Mouse (Mus musculus): ENCODE data around the gene Rbp7. TPM values are rescaled to one million over a fixed set of nuclear protein-coding genes. Genes with fewer than 3 reads are reported as not detected.

Rbp7 gene
- polyA plus RNA-seq (2015; fragmentation: Nextera tagmentation; extraction: Ambion mirVana): 0.21 TPM in 1 of 2 replicates, not detected in the other

GRCm38 (mm10) chr4:149454879-149455278 is at the start of gene Rbp7:
Gene Rbp7, minus strand, starts transcription at chr4:149454978.
- 62% methylated on average over 8 of the region's 8 CpGs for WGBS (ENCODE audit: insufficient replicate concordance)
- Histone ChIP-seq H3K4me3 (ENCODE audit: low read depth, low read length) (no peak within 1 kb of the TSS), H3K9ac (replicated peaks) (no peak within 1 kb of the TSS), H3K4me2 (ENCODE audit: low read depth, low read length) (no peak within 1 kb of the TSS), H3K27me3 (ENCODE audit: insufficient read depth, low read length) (no peaks in the 10 kb centered on the region), H3K36me3 (replicated peaks; ENCODE audit: insufficient read depth, low read length) (no peaks in the 10 kb centered on the region), H3K9me3 (ENCODE audit: low read length) (no peaks in the 10 kb centered on the region), H3K4me1 (ENCODE audit: insufficient read depth) (no peaks in the 10 kb centered on the region), H3K27ac (ENCODE audit: low read depth) (no peak within 1 kb of the TSS)
- ATAC-seq (no peak), DNase-seq (no peak)
- no peak for TF ChIP-seq EP300 (IDR thresholded peaks at IDR 0.05; ENCODE audit: low read depth)
- no peak for TF ChIP-seq CTCF (IDR thresholded peaks at IDR 0.05; ENCODE audit: low read depth)

- no peaks in the 10 kb centered on the region for H3K4me1 ChIP-seq (ENCODE audit: insufficient read depth)
- H3K9me3 ChIP-seq (ENCODE audit: low read length): no peaks in the 10 kb centered on the region
- no peaks in the 10 kb centered on the region for H3K27me3 ChIP-seq (ENCODE audit: insufficient read depth, low read length)
- TF ChIP-seq EP300 (IDR thresholded peaks at IDR 0.05; ENCODE audit: low read depth) (no peak), CTCF (IDR thresholded peaks at IDR 0.05; ENCODE audit: low read depth) (no peak)
- WGBS (ENCODE audit: insufficient replicate concordance): 77% methylated on average over 5 of the region's 5 CpGs
- H3K4me3 ChIP-seq (ENCODE audit: low read depth, low read length): no peak overlapping the region
- H3K9ac ChIP-seq (replicated peaks): no peak overlapping the region
- H3K4me2 ChIP-seq (ENCODE audit: low read depth, low read length): no peak overlapping the region
- DNase-seq (no peak), ATAC-seq (no peak)
- H3K36me3 ChIP-seq (replicated peaks; ENCODE audit: insufficient read depth, low read length): peaks cover 6% of the 10 kb centered on the region
- H3K27ac ChIP-seq (ENCODE audit: low read depth): 0 out of 2 replicates have a peak overlapping the region, but pooled peaks have one; percentile 16
These were observed 49.6 kb upstream of the Rbp7 start for GRCm38 (mm10) chr4:149504363-149504762.

- no peak overlapping the region for H3K4me3 ChIP-seq (ENCODE audit: low read depth, low read length)
- no peak for ATAC-seq
- no peak overlapping the region for H3K27ac ChIP-seq (ENCODE audit: low read depth)
- no peak overlapping the region for H3K4me2 ChIP-seq (ENCODE audit: low read depth, low read length)
- DNase-seq: no peak
- H3K27me3 ChIP-seq (ENCODE audit: insufficient read depth, low read length): no peaks in the 10 kb centered on the region
- H3K9me3 ChIP-seq (ENCODE audit: low read length): no peaks in the 10 kb centered on the region
- no peak overlapping the region for H3K9ac ChIP-seq (replicated peaks)
- WGBS (ENCODE audit: insufficient replicate concordance): 52% methylated on average over 5 of the region's 5 CpGs
- H3K4me1 ChIP-seq (ENCODE audit: insufficient read depth): no peaks in the 10 kb centered on the region
- no peak for TF ChIP-seq CTCF (IDR thresholded peaks at IDR 0.05; ENCODE audit: low read depth)
- no peak for TF ChIP-seq EP300 (IDR thresholded peaks at IDR 0.05; ENCODE audit: low read depth)
- H3K36me3 ChIP-seq (replicated peaks; ENCODE audit: insufficient read depth, low read length): peaks cover 18% of the 10 kb centered on the region
These were observed 45.0 kb upstream of the Rbp7 start for GRCm38 (mm10) chr4:149499790-149500189.

GRCm38 (mm10) chr4:149498901-149499300 is 44.1 kb upstream of the Rbp7 start:
- DNase-seq (no peak), ATAC-seq (no peak)
- H3K4me2 ChIP-seq (ENCODE audit: low read depth, low read length): no peak overlapping the region
- no peaks in the 10 kb centered on the region for H3K4me1 ChIP-seq (ENCODE audit: insufficient read depth)
- H3K9ac ChIP-seq (replicated peaks): no peak overlapping the region
- H3K9me3 ChIP-seq (ENCODE audit: low read length): no peaks in the 10 kb centered on the region
- no peak for TF ChIP-seq CTCF (IDR thresholded peaks at IDR 0.05; ENCODE audit: low read depth)
- no peak for TF ChIP-seq EP300 (IDR thresholded peaks at IDR 0.05; ENCODE audit: low read depth)
- H3K27me3 ChIP-seq (ENCODE audit: insufficient read depth, low read length): no peaks in the 10 kb centered on the region
- 67% methylated on average over 8 of the region's 8 CpGs for WGBS (ENCODE audit: insufficient replicate concordance)
- H3K27ac ChIP-seq (ENCODE audit: low read depth): no peak overlapping the region
- H3K36me3 ChIP-seq (replicated peaks; ENCODE audit: insufficient read depth, low read length): peaks cover 22% of the 10 kb centered on the region
- no peak overlapping the region for H3K4me3 ChIP-seq (ENCODE audit: low read depth, low read length)

- no peak overlapping the region for H3K9ac ChIP-seq (replicated peaks)
- no peaks in the 10 kb centered on the region for H3K27me3 ChIP-seq (ENCODE audit: insufficient read depth, low read length)
- no peak for TF ChIP-seq EP300 (IDR thresholded peaks at IDR 0.05; ENCODE audit: low read depth)
- no peak for TF ChIP-seq CTCF (IDR thresholded peaks at IDR 0.05; ENCODE audit: low read depth)
- H3K9me3 ChIP-seq (ENCODE audit: low read length): no peaks in the 10 kb centered on the region
- no peak overlapping the region for H3K4me3 ChIP-seq (ENCODE audit: low read depth, low read length)
- ATAC-seq (no peak), DNase-seq (no peak)
- peaks cover 27% of the 10 kb centered on the region for H3K36me3 ChIP-seq (replicated peaks; ENCODE audit: insufficient read depth, low read length)
- no peak overlapping the region for H3K4me2 ChIP-seq (ENCODE audit: low read depth, low read length)
- H3K27ac ChIP-seq (ENCODE audit: low read depth): no peak overlapping the region
- no peaks in the 10 kb centered on the region for H3K4me1 ChIP-seq (ENCODE audit: insufficient read depth)
- WGBS (ENCODE audit: insufficient replicate concordance): 70% methylated on average over 2 of the region's 2 CpGs
These were observed 41.8 kb upstream of the Rbp7 start for GRCm38 (mm10) chr4:149496612-149497011.

- Histone ChIP-seq H3K9ac (replicated peaks) (no peak overlapping the region), H3K36me3 (replicated peaks; ENCODE audit: insufficient read depth, low read length) (peaks cover 44% of the 10 kb centered on the region), H3K4me3 (ENCODE audit: low read depth, low read length) (no peak overlapping the region), H3K27me3 (ENCODE audit: insufficient read depth, low read length) (no peaks in the 10 kb centered on the region), H3K27ac (ENCODE audit: low read depth) (no peak overlapping the region), H3K4me2 (ENCODE audit: low read depth, low read length) (no peak overlapping the region), H3K9me3 (ENCODE audit: low read length) (no peaks in the 10 kb centered on the region), H3K4me1 (ENCODE audit: insufficient read depth) (0 out of 2 replicates have a peak, but pooled peaks cover under 1% of the 10 kb centered on the region)
- WGBS (ENCODE audit: insufficient replicate concordance): 94% methylated on average over 3 of the region's 3 CpGs
- DNase-seq (no peak), ATAC-seq (no peak)
- TF ChIP-seq EP300 (IDR thresholded peaks at IDR 0.05; ENCODE audit: low read depth) (no peak), CTCF (IDR thresholded peaks at IDR 0.05; ENCODE audit: low read depth) (peak; percentile 51)
These were observed 36.4 kb upstream of the Rbp7 start for GRCm38 (mm10) chr4:149491151-149491550.
